Mouse (Mus musculus): Measurements from ENCODE around the gene Gm11595.

- TF ChIP-seq CTCF (IDR thresholded peaks at IDR 0.05; ENCODE audit: insufficient read depth, low read depth, low read length) (no peak), POLR2A (IDR thresholded peaks at IDR 0.05; ENCODE audit: insufficient read depth, low read depth, low read length) (no peak)
Measured at GRCm38 (mm10) chr11:99778401-99778800, 5.7 kb upstream of the Gm11595 start.
